Mouse (Mus musculus) embryonic fibroblast, embryonic 13.5 days (primary cell): Measurements from ENCODE around the gene Prima1.

Source experiments
- CTCF ChIP-seq: IDR thresholded peaks from 2 replicates; pipeline ENCODE4 v1.5.1; 2011; ENCODE audit warnings: mild to moderate bottlenecking, control low read depth, low read length, moderate library complexity, borderline replicate concordance; ENCODE audit not compliant: insufficient read depth
- POLR2A ChIP-seq: IDR thresholded peaks from 2 replicates; pipeline ENCODE4 v1.6.1; 2011; ENCODE audit warnings: low read depth, mild to moderate bottlenecking, control low read depth, low read length, moderate library complexity

DNA sequence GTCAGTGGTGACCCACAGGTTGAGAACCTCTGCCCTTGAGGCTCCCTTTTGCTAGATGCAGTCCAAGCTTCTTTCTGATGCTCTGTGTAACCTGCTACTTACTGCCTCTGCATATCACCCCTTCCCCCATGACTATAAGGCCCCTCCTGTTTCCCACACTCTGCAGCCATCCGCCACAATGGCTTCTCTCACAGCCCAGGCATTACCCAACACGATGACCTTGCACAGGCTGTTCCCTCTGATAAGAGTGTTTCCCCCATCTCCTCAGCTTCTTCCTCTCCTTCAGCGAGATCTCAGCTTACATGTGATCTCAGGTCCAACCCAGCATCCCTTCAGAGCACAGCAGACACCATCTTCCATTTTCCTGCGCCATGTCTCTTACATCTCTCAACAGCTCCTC lies 12.9 kb downstream of the Prima1 start:
- no peak for TF ChIP-seq POLR2A
- TF ChIP-seq CTCF: no peak
